Mouse (Mus musculus) stomach, postnatal 0 days (tissue): ENCODE measurements around the gene Mecom.

Experiments
- CTCF ChIP-seq: IDR thresholded peaks from 2 replicates; pipeline ENCODE4 v1.5.1; 2016; ENCODE audit warnings: antibody characterized with exemption, low read depth, mild to moderate bottlenecking, moderate library complexity
- EP300 ChIP-seq: optimal IDR thresholded peaks from 2 replicates; pipeline ENCODE3; 2016; ENCODE audit warnings: antibody characterized with exemption

- TF ChIP-seq CTCF, result no peak
- TF ChIP-seq EP300, result no peak
Measured at GRCm38 (mm10) chr3:30276099-30276498, 271.7 kb downstream of the Mecom start.
